Mouse (Mus musculus) erythroblast, embryonic 14.5 days (primary cell): ENCODE data around the gene Thpo. TPM values are rescaled to one million over a fixed set of nuclear protein-coding genes. Genes with fewer than 3 reads are reported as not detected.

ENCODE experiments used
- H3K27me3 ChIP-seq: 2 replicates; pipeline ENCODE4 v1.6.1; 2012; ENCODE audit warnings: inconsistent platforms; ENCODE audit not compliant: control insufficient read depth
- H3K36me3 ChIP-seq: 2 replicates; pipeline ENCODE4 v1.6.1; 2012; ENCODE audit warnings: mild to moderate bottlenecking, inconsistent platforms; ENCODE audit not compliant: control insufficient read depth
- H3K4me1 ChIP-seq: 2 replicates; pipeline ENCODE4 v1.6.1; 2012; ENCODE audit warnings: inconsistent platforms; ENCODE audit not compliant: control insufficient read depth
- H3K4me3 ChIP-seq: replicated peaks from 2 replicates; pipeline ENCODE3; 2012; ENCODE audit warnings: moderate library complexity, mild to moderate bottlenecking, inconsistent platforms
- H3K9me3 ChIP-seq: 2 replicates; pipeline ENCODE4 v1.6.1; 2012; ENCODE audit warnings: low read length, inconsistent platforms, mixed read lengths; ENCODE audit not compliant: control insufficient read depth
- GATA1 ChIP-seq: IDR thresholded peaks from 2 replicates; pipeline ENCODE4 v1.6.1; 2012; ENCODE audit warnings: low read length, inconsistent platforms, mixed read lengths
- TAL1 ChIP-seq: IDR thresholded peaks from 3 replicates; pipeline ENCODE4 v1.6.1; 2012; ENCODE audit warnings: low read length, inconsistent platforms, mixed read lengths
- polyA plus RNA-seq: library from polyadenylated mRNA; stranded (reverse); fragments of >175 nt; gene quantifications from 2 replicates; pipeline ENCODE4 v1.2.3, GENCODE M21; 2012

Gene Thpo
- polyA plus RNA-seq, 1 experiment: not detected

- H3K27me3 ChIP-seq: peaks cover 2% of the 10 kb centered on the region; the same call in 1 of the 2 replicates
- H3K4me3 ChIP-seq: no peak overlapping the region
- no peaks in the 10 kb centered on the region for H3K4me1 ChIP-seq
- no peaks in the 10 kb centered on the region for H3K9me3 ChIP-seq
- H3K36me3 ChIP-seq: no peaks in the 10 kb centered on the region
- TF ChIP-seq GATA1 (no peak), TAL1 (no peak)
Observed at GRCm38 (mm10) chr16:20750518-20750917, 16.2 kb upstream of the Thpo start.

- H3K27me3 ChIP-seq: peaks cover 2% of the 10 kb centered on the region; the same call in 1 of the 2 replicates
- H3K4me1 ChIP-seq: no peaks in the 10 kb centered on the region
- no peak overlapping the region for H3K4me3 ChIP-seq
- H3K36me3 ChIP-seq: no peaks in the 10 kb centered on the region
- no peaks in the 10 kb centered on the region for H3K9me3 ChIP-seq
- TF ChIP-seq GATA1 (no peak), TAL1 (no peak)
Observed at GRCm38 (mm10) chr16:20746641-20747040, 12.3 kb upstream of the Thpo start.

GRCm38 (mm10) chr16:20739845-20740244 lies 5.5 kb upstream of the Thpo start:
- Histone ChIP-seq H3K27me3 (peaks cover 25% of the 10 kb centered on the region), H3K4me3 (no peak overlapping the region), H3K36me3 (no peaks in the 10 kb centered on the region), H3K4me1 (0 out of 2 replicates have a peak, but pooled peaks cover 1% of the 10 kb centered on the region), H3K9me3 (no peaks in the 10 kb centered on the region; the same call in 1 of the 2 replicates)
- TF ChIP-seq GATA1 (no peak), TAL1 (no peak)

DNA sequence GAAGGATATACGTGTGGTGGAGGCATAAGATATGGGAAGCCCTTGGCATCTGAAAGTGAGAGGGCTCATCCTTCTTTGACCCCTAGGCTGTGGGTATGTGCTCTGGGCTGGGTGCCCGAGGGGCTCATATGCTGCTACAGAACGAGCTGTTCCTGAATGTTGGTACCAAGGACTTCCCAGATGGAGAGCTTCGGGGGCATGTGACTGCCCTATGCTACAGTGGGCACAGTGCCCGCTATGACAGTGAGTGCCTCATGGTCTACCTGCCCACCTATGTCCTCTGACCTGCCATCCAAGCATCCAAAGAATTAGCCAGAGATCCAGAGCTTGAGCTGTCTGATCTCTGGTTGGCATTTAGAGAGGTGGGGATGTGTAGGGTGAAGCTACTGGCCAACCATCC lies 2.5 kb upstream of the Thpo start:
- H3K4me3 ChIP-seq: no peak overlapping the region
- H3K36me3 ChIP-seq: no peaks in the 10 kb centered on the region
- H3K4me1 ChIP-seq: peaks cover 3% of the 10 kb centered on the region; the same call in 1 of the 2 replicates
- peaks cover 3% of the 10 kb centered on the region for H3K9me3 ChIP-seq
- no peak for TF ChIP-seq TAL1
- no peak for TF ChIP-seq GATA1
- H3K27me3 ChIP-seq: peaks cover 55% of the 10 kb centered on the region

GRCm38 (mm10) chr16:20736168-20736567 lies 1.9 kb upstream of the Thpo start:
- TF ChIP-seq GATA1 (no peak), TAL1 (no peak)
- H3K4me1 ChIP-seq: peaks cover 3% of the 10 kb centered on the region; the same call in 1 of the 2 replicates
- H3K4me3 ChIP-seq: no peak overlapping the region
- H3K27me3 ChIP-seq: peaks cover 61% of the 10 kb centered on the region
- H3K36me3 ChIP-seq: no peaks in the 10 kb centered on the region
- peaks cover 3% of the 10 kb centered on the region for H3K9me3 ChIP-seq

DNA sequence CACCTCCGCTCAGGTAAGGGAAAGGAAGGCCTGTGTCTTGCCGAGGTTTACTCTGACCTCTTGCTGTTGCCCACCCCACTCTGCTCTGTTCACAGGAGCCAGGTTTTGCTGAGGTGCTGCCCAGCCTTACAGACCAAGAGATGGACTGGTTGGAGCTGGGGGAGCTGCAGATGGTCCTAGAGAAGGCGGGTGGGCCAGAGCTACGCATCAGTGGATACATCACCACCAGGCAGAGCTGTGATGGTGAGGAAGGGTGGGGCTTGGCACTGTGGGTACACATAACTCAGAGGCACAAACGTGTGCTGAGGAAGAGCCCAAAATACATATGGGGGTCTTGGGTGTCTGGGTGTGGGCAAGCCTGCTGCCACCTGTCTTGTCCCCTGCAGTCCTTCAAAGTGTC lies 1.3 kb upstream of the Thpo start:
- Histone ChIP-seq H3K27me3 (peaks cover 66% of the 10 kb centered on the region), H3K36me3 (no peaks in the 10 kb centered on the region), H3K4me1 (peaks cover 3% of the 10 kb centered on the region; the same call in 1 of the 2 replicates), H3K4me3 (no peak overlapping the region), H3K9me3 (peaks cover 3% of the 10 kb centered on the region)
- TF ChIP-seq TAL1 (no peak), GATA1 (no peak)

GRCm38 (mm10) chr16:20732925-20733730 lies 1.2 kb downstream of the Thpo start, which contains the start of gene Chrd:
Gene Chrd (plus strand): TSS chr16:20733127.
- Histone ChIP-seq H3K27me3 (peaks cover 86% of the 10 kb centered on the region), H3K9me3 (peaks cover 3% of the 10 kb centered on the region), H3K4me1 (peaks cover 3% of the 10 kb centered on the region; the same call in 1 of the 2 replicates), H3K36me3 (no peaks in the 10 kb centered on the region), H3K4me3 (peak within 1 kb of the TSS; percentile 32)
- TF ChIP-seq TAL1 (no peak), GATA1 (no peak)

DNA sequence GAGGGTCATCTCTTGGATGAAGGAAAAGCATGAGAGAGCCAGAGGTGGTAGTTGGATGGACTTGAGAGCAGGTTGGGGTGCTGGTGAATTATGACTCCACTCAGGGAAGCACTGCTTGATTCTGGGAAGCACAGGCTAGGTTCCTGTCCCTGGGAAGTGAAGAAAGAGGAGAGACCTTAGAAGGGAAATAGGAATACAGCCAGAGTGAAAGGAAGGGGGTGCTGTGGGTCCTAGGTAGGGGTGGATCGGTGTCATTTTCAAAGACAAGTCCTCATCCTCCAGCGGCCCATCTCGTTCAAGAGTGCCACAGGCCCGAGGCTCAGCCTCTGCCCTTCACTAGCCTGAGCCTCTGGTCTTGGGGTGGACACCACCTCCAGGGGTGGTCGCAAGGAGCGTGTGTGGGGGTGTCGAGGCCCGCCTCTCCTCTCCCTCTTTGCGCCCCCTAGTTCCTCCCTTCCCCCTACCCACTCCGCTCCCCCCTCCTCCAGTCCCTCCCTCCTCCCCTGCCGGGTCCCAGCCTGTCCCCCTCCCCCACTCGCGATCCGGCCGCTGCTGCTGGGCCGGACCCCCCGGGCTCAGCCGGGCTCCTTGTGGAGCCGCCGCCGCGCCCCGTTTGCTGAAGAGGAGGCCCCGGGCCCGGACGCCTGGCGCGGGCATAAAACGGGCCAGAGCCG lies 1.9 kb downstream of the Thpo start:
- Histone ChIP-seq H3K4me3 (peak overlapping the region; percentile 18), H3K36me3 (no peaks in the 10 kb centered on the region), H3K27me3 (peaks cover 87% of the 10 kb centered on the region), H3K4me1 (peaks cover 3% of the 10 kb centered on the region; the same call in 1 of the 2 replicates), H3K9me3 (peaks cover 3% of the 10 kb centered on the region; the same call in 1 of the 2 replicates)
- TF ChIP-seq TAL1: no peak
- no peak for TF ChIP-seq GATA1

GRCm38 (mm10) chr16:20731688-20732087 lies 2.6 kb downstream of the Thpo start:
- H3K4me1 ChIP-seq: peaks cover 3% of the 10 kb centered on the region; the same call in 1 of the 2 replicates
- H3K4me3 ChIP-seq: no peak overlapping the region
- H3K36me3 ChIP-seq: no peaks in the 10 kb centered on the region
- H3K27me3 ChIP-seq: peaks cover 86% of the 10 kb centered on the region
- TF ChIP-seq GATA1: no peak
- TF ChIP-seq TAL1: no peak
- peaks cover 3% of the 10 kb centered on the region; the same call in 1 of the 2 replicates for H3K9me3 ChIP-seq
